Mouse (Mus musculus) liver, adult 2 months (tissue): ENCODE measurements around the gene Inpp5k. TPM values are rescaled to one million over a fixed set of nuclear protein-coding genes. Genes with fewer than 3 reads are reported as not detected.

Experiments used
- DNase-seq: peaks from one replicate; pipeline ENCODE4 v3.0.0-alpha.2; 2011; ENCODE audit warnings: low read depth, low spot score; ENCODE audit errors: extremely low read depth
- H3K27ac ChIP-seq: fragments of 200-500 bp; replicated peaks from 2 replicates; pipeline ENCODE4 v1.5.1; 2012; ENCODE audit warnings: low read depth, mild to moderate bottlenecking, control low read depth, inconsistent platforms, low read length; ENCODE audit not compliant: insufficient read depth
- H3K27me3 ChIP-seq: fragments of 200-500 bp; 2 replicates; pipeline ENCODE4 v1.6.1; 2012; ENCODE audit warnings: mild to moderate bottlenecking, moderate library complexity, low read length, inconsistent platforms; ENCODE audit not compliant: control insufficient read depth, insufficient read depth
- H3K36me3 ChIP-seq: fragments of 200-500 bp; 2 replicates; pipeline ENCODE4 v1.6.1; 2012; ENCODE audit warnings: low read length, inconsistent platforms; ENCODE audit not compliant: control insufficient read depth, insufficient read depth
- H3K4me1 ChIP-seq: fragments of 200-500 bp; 2 replicates; pipeline ENCODE4 v1.6.1; 2011; ENCODE audit warnings: low read length; ENCODE audit not compliant: control insufficient read depth, insufficient read depth
- H3K4me3 ChIP-seq: fragments of 200-500 bp; 2 replicates; pipeline ENCODE4 v1.5.1; 2011; ENCODE audit warnings: low read depth, mild to moderate bottlenecking, control low read depth, low read length, moderate library complexity; ENCODE audit not compliant: insufficient read depth
- H3K79me2 ChIP-seq: fragments of 200-500 bp; 2 replicates; pipeline ENCODE4 v1.6.1; 2012; ENCODE audit warnings: inconsistent platforms, mild to moderate bottlenecking, low read length, moderate library complexity; ENCODE audit not compliant: control insufficient read depth, insufficient read depth
- H3K9ac ChIP-seq: fragments of 200-500 bp; 2 replicates; pipeline ENCODE4 v1.6.1; 2012; ENCODE audit warnings: low read depth, mild to moderate bottlenecking, control low read depth, inconsistent platforms, low read length
- CTCF ChIP-seq: fragments of 200-500 bp; IDR thresholded peaks from 2 replicates; pipeline ENCODE4 v1.5.1; 2011; ENCODE audit warnings: low read depth, low read length, control low read depth
- POLR2A ChIP-seq: fragments of 200-500 bp; IDR thresholded peaks from 2 replicates; pipeline ENCODE4 v1.6.1; 2011; ENCODE audit warnings: low read length, control low read depth; ENCODE audit not compliant: insufficient read depth; ENCODE audit errors: extremely low read depth
- WGBS: fragments of 180-500 bp; shearing (Covaris S2); methylation state at CpG from one replicate; pipeline ENCODE4 v1.1.7; 2018; 5-methylcytosine and 5-hydroxymethylcytosine counted together
- polyA plus RNA-seq: library from polyadenylated mRNA; depleted of rRNA; stranded (reverse); fragments of >200 nt; gene quantifications from 2 replicates; pipeline ENCODE4 v1.2.3, GENCODE M21; 2012
- total RNA-seq: library from RNA; depleted of rRNA; stranded (reverse); fragments of >200 nt; gene quantifications from 2 replicates; pipeline ENCODE4 v1.2.3, GENCODE M21; 2014

The Inpp5k gene
- total and polyA plus RNA-seq, 2 experiments: 12.3 to 17.2 TPM

- Histone ChIP-seq H3K36me3 (no peaks in the 10 kb centered on the region; the same call in 1 of the 2 replicates), H3K27me3 (no peaks in the 10 kb centered on the region), H3K4me3 (peak within 1 kb of the TSS; percentile 86), H3K4me1 (peaks cover 20% of the 10 kb centered on the region), H3K79me2 (peaks cover 23% of the 10 kb centered on the region; the same call in 1 of the 2 replicates), H3K9ac (peak within 1 kb of the TSS; percentile 97), H3K27ac (peak within 1 kb of the TSS; percentile 70)
- DNase-seq: peak; percentile 73
- TF ChIP-seq POLR2A (peak; percentile 82), CTCF (no peak)
- WGBS: 5% methylated on average over 49 of the region's 49 CpGs
Observed at GRCm38 (mm10) chr11:75587493-75588284, 43.1 kb upstream of the Inpp5k start, which contains the start of gene Pitpna. Gene Pitpna (plus strand): TSS chr11:75588097.

GRCm38 (mm10) chr11:75588285-75588941, 42.4 kb upstream of the Inpp5k start:
- 2% methylated on average over 37 of the region's 37 CpGs for WGBS
- peak overlapping the region; percentile 86 for H3K4me3 ChIP-seq
- TF ChIP-seq POLR2A (no peak), CTCF (no peak)
- no peaks in the 10 kb centered on the region for H3K27me3 ChIP-seq
- H3K9ac ChIP-seq: peak overlapping the region; percentile 97
- peak overlapping the region; percentile 70 for H3K27ac ChIP-seq
- H3K36me3 ChIP-seq: peaks cover 4% of the 10 kb centered on the region; the same call in 1 of the 2 replicates
- H3K4me1 ChIP-seq: peaks cover 20% of the 10 kb centered on the region
- H3K79me2 ChIP-seq: peaks cover 23% of the 10 kb centered on the region; the same call in 1 of the 2 replicates
- DNase-seq: no peak

- H3K79me2 ChIP-seq: peaks cover 23% of the 10 kb centered on the region; the same call in 1 of the 2 replicates
- no peaks in the 10 kb centered on the region for H3K27me3 ChIP-seq
- peak overlapping the region; percentile 15 for H3K27ac ChIP-seq
- no peak for TF ChIP-seq CTCF
- TF ChIP-seq POLR2A: no peak
- no peak overlapping the region for H3K9ac ChIP-seq
- peaks cover 30% of the 10 kb centered on the region for H3K4me1 ChIP-seq
- WGBS: 77% methylated on average over 5 of the region's 5 CpGs
- peaks cover 4% of the 10 kb centered on the region; the same call in 1 of the 2 replicates for H3K36me3 ChIP-seq
- no peak for DNase-seq
- no peak overlapping the region for H3K4me3 ChIP-seq
Observed at GRCm38 (mm10) chr11:75592612-75593011, 38.2 kb upstream of the Inpp5k start.

GRCm38 (mm10) chr11:75594431-75594830, 36.4 kb upstream of the Inpp5k start:
- 72% methylated on average over 9 of the region's 9 CpGs for WGBS
- Histone ChIP-seq H3K4me3 (no peak overlapping the region), H3K9ac (no peak overlapping the region), H3K27ac (peak overlapping the region; percentile 4; the same call in 1 of the 2 replicates), H3K4me1 (peaks cover 21% of the 10 kb centered on the region), H3K79me2 (peaks cover 8% of the 10 kb centered on the region; the same call in 1 of the 2 replicates), H3K27me3 (no peaks in the 10 kb centered on the region), H3K36me3 (peaks cover 14% of the 10 kb centered on the region; the same call in 1 of the 2 replicates)
- peak; percentile 40 for DNase-seq
- TF ChIP-seq CTCF (no peak), POLR2A (no peak)

- TF ChIP-seq POLR2A: no peak
- TF ChIP-seq CTCF: no peak
- WGBS: 44% methylated on average over 2 of the region's 2 CpGs
- Histone ChIP-seq H3K79me2 (no peaks in the 10 kb centered on the region; the same call in 1 of the 2 replicates), H3K9ac (no peak overlapping the region), H3K4me3 (no peak overlapping the region), H3K4me1 (peaks cover 15% of the 10 kb centered on the region), H3K27ac (no peak overlapping the region), H3K27me3 (no peaks in the 10 kb centered on the region), H3K36me3 (peaks cover 18% of the 10 kb centered on the region; the same call in 1 of the 2 replicates)
- DNase-seq: peak; percentile 46
Observed at GRCm38 (mm10) chr11:75595404-75595803, 35.4 kb upstream of the Inpp5k start.
